Mouse (Mus musculus) kidney, postnatal 36 days (tissue): ENCODE measurements around the gene Pbrm1.

Source experiments
- DNase-seq, 2 experiments: peaks; one replicate each; pipeline ENCODE4 v3.0.0; 2021 to 2022; ENCODE audit warnings: mixed read lengths in 2 of 2

Gene Pbrm1

GRCm38 (mm10) chr14:31169508-31169907 lies 150.6 kb downstream of the Pbrm1 start:
- DNase-seq: no peak

DNA sequence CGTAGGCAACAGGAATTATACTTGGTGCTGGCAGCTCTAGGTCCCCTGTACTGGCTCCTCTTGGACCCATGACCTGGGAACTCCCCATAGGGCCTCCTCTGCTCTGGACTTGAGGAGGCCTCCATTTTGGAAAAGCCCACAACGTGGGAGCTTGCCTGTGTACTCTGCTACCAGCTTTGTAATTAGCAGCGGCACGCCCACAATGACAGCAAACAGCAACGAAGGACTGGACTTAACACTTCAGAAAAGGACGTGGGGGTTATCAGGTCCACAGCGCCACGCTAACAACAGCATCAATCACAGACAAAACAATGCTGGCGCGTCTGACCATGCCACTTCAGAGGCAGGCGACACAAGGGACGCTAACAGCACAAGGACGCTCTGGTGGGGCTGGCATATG lies 152.0 kb downstream of the Pbrm1 start:
- DNase-seq: no peak
